Mouse (Mus musculus): ENCODE data around the gene Dvl3. TPM values are rescaled to one million over a fixed set of nuclear protein-coding genes. Genes with fewer than 3 reads are reported as not detected.

Dvl3 gene
- polyA plus RNA-seq, 1 experiment, result 42.7 TPM

GRCm38 (mm10) chr16:20549161-20549560 lies 32.4 kb downstream of the Dvl3 start:
- H3K27me3 ChIP-seq (ENCODE audit: control insufficient read depth, insufficient read depth, low read length), result no peaks in the 10 kb centered on the region
- DNase-seq, result no peak
- peaks cover 7% of the 10 kb centered on the region for H3K4me1 ChIP-seq (replicated peaks; ENCODE audit: control insufficient read depth, insufficient read depth, low read length)
- TF ChIP-seq CTCF (IDR thresholded peaks at IDR 0.05; ENCODE audit: borderline replicate concordance, control insufficient read depth, extremely low read depth, insufficient read depth, low read length, poor library complexity), result no peak
- TF ChIP-seq POLR2A (IDR thresholded peaks at IDR 0.05; ENCODE audit: control insufficient read depth, extremely low read depth, insufficient read depth, low read length, poor library complexity), result no peak
- H3K27ac ChIP-seq (ENCODE audit: control insufficient read depth, insufficient read depth, low read length), result no peak overlapping the region
- H3K4me3 ChIP-seq (ENCODE audit: control insufficient read depth, insufficient read depth, low read length), result peak overlapping the region; percentile 86
- 47% methylated on average over 9 of the region's 9 CpGs for WGBS
- peaks cover 36% of the 10 kb centered on the region for H3K36me3 ChIP-seq (ENCODE audit: control insufficient read depth, insufficient read depth, low read length)

- Histone ChIP-seq H3K27me3 (ENCODE audit: control insufficient read depth, insufficient read depth, low read length) (no peaks in the 10 kb centered on the region), H3K4me3 (ENCODE audit: control insufficient read depth, insufficient read depth, low read length) (no peak overlapping the region), H3K27ac (ENCODE audit: control insufficient read depth, insufficient read depth, low read length) (no peak overlapping the region), H3K4me1 (replicated peaks; ENCODE audit: control insufficient read depth, insufficient read depth, low read length) (peaks cover 7% of the 10 kb centered on the region), H3K36me3 (ENCODE audit: control insufficient read depth, insufficient read depth, low read length) (peaks cover 42% of the 10 kb centered on the region)
- no peak for DNase-seq
- no peak for TF ChIP-seq POLR2A (IDR thresholded peaks at IDR 0.05; ENCODE audit: control insufficient read depth, extremely low read depth, insufficient read depth, low read length, poor library complexity)
- TF ChIP-seq CTCF (IDR thresholded peaks at IDR 0.05; ENCODE audit: borderline replicate concordance, control insufficient read depth, extremely low read depth, insufficient read depth, low read length, poor library complexity), result no peak
- WGBS, result 98% methylated on average over 5 of the region's 5 CpGs
These were observed 34.9 kb downstream of the Dvl3 start for GRCm38 (mm10) chr16:20551691-20552090.

GRCm38 (mm10) chr16:20552594-20552993 lies 35.8 kb downstream of the Dvl3 start:
- Histone ChIP-seq H3K4me1 (replicated peaks; ENCODE audit: control insufficient read depth, insufficient read depth, low read length) (peaks cover 7% of the 10 kb centered on the region), H3K27ac (ENCODE audit: control insufficient read depth, insufficient read depth, low read length) (no peak overlapping the region), H3K36me3 (ENCODE audit: control insufficient read depth, insufficient read depth, low read length) (peaks cover 46% of the 10 kb centered on the region), H3K4me3 (ENCODE audit: control insufficient read depth, insufficient read depth, low read length) (no peak overlapping the region), H3K27me3 (ENCODE audit: control insufficient read depth, insufficient read depth, low read length) (no peaks in the 10 kb centered on the region)
- TF ChIP-seq CTCF (IDR thresholded peaks at IDR 0.05; ENCODE audit: borderline replicate concordance, control insufficient read depth, extremely low read depth, insufficient read depth, low read length, poor library complexity), result no peak
- TF ChIP-seq POLR2A (IDR thresholded peaks at IDR 0.05; ENCODE audit: control insufficient read depth, extremely low read depth, insufficient read depth, low read length, poor library complexity), result no peak
- no peak for DNase-seq
- 95% methylated on average over 1 of the region's 1 CpGs for WGBS

GRCm38 (mm10) chr16:20555000-20555399 lies 38.2 kb downstream of the Dvl3 start:
- Histone ChIP-seq H3K27me3 (ENCODE audit: control insufficient read depth, insufficient read depth, low read length) (no peaks in the 10 kb centered on the region), H3K4me1 (replicated peaks; ENCODE audit: control insufficient read depth, insufficient read depth, low read length) (no peaks in the 10 kb centered on the region), H3K27ac (ENCODE audit: control insufficient read depth, insufficient read depth, low read length) (no peak overlapping the region), H3K36me3 (ENCODE audit: control insufficient read depth, insufficient read depth, low read length) (peaks cover 69% of the 10 kb centered on the region), H3K4me3 (ENCODE audit: control insufficient read depth, insufficient read depth, low read length) (no peak overlapping the region)
- DNase-seq, result no peak
- WGBS, result 93% methylated on average over 6 of the region's 6 CpGs
- TF ChIP-seq CTCF (IDR thresholded peaks at IDR 0.05; ENCODE audit: borderline replicate concordance, control insufficient read depth, extremely low read depth, insufficient read depth, low read length, poor library complexity) (no peak), POLR2A (IDR thresholded peaks at IDR 0.05; ENCODE audit: control insufficient read depth, extremely low read depth, insufficient read depth, low read length, poor library complexity) (no peak)

GRCm38 (mm10) chr16:20557381-20557780 lies 40.6 kb downstream of the Dvl3 start:
- WGBS, result 94% methylated on average over 7 of the region's 7 CpGs
- TF ChIP-seq CTCF (IDR thresholded peaks at IDR 0.05; ENCODE audit: borderline replicate concordance, control insufficient read depth, extremely low read depth, insufficient read depth, low read length, poor library complexity) (no peak), POLR2A (IDR thresholded peaks at IDR 0.05; ENCODE audit: control insufficient read depth, extremely low read depth, insufficient read depth, low read length, poor library complexity) (no peak)
- DNase-seq, result no peak
- no peak overlapping the region for H3K27ac ChIP-seq (ENCODE audit: control insufficient read depth, insufficient read depth, low read length)
- H3K4me1 ChIP-seq (replicated peaks; ENCODE audit: control insufficient read depth, insufficient read depth, low read length), result no peaks in the 10 kb centered on the region
- H3K27me3 ChIP-seq (ENCODE audit: control insufficient read depth, insufficient read depth, low read length), result no peaks in the 10 kb centered on the region
- peaks cover 62% of the 10 kb centered on the region for H3K36me3 ChIP-seq (ENCODE audit: control insufficient read depth, insufficient read depth, low read length)
- no peak overlapping the region for H3K4me3 ChIP-seq (ENCODE audit: control insufficient read depth, insufficient read depth, low read length)

- no peak for TF ChIP-seq CTCF (IDR thresholded peaks at IDR 0.05; ENCODE audit: borderline replicate concordance, control insufficient read depth, extremely low read depth, insufficient read depth, low read length, poor library complexity)
- TF ChIP-seq POLR2A (IDR thresholded peaks at IDR 0.05; ENCODE audit: control insufficient read depth, extremely low read depth, insufficient read depth, low read length, poor library complexity), result no peak
- Histone ChIP-seq H3K36me3 (ENCODE audit: control insufficient read depth, insufficient read depth, low read length) (peaks cover 15% of the 10 kb centered on the region), H3K27me3 (ENCODE audit: control insufficient read depth, insufficient read depth, low read length) (no peaks in the 10 kb centered on the region), H3K4me3 (ENCODE audit: control insufficient read depth, insufficient read depth, low read length) (no peak overlapping the region), H3K4me1 (replicated peaks; ENCODE audit: control insufficient read depth, insufficient read depth, low read length) (no peaks in the 10 kb centered on the region), H3K27ac (ENCODE audit: control insufficient read depth, insufficient read depth, low read length) (no peak overlapping the region)
- DNase-seq, result no peak
- WGBS, result 23% methylated on average over 1 of the region's 1 CpGs
These were observed 48.3 kb downstream of the Dvl3 start for GRCm38 (mm10) chr16:20565075-20565474.

Other genes starting within 250 kb of the Dvl3 start
- 46.3 and 48.4 TPM in 2 replicates for gene Parl, start 214.6 kb upstream of the Dvl3 start, polyA plus RNA-seq (2012; rRNA removed)
- gene Cyp2ab1, start 191.6 kb upstream of the Dvl3 start, polyA plus RNA-seq (2012; rRNA removed), result 0.37 and 0.40 TPM in 2 replicates
- 244 and 275 TPM in 2 replicates for gene Abcc5, start 90.6 kb upstream of the Dvl3 start, polyA plus RNA-seq (2012; rRNA removed)
- gene Eif2b5, start 18.2 kb upstream of the Dvl3 start, polyA plus RNA-seq (2012; rRNA removed), result 40.7 and 44.7 TPM in 2 replicates
- 512 and 578 TPM in 2 replicates for gene Ap2m1, start 18.5 kb downstream of the Dvl3 start, polyA plus RNA-seq (2012; rRNA removed)
- 60.9 and 70.8 TPM in 2 replicates for gene Abcf3, start 31.6 kb downstream of the Dvl3 start, polyA plus RNA-seq (2012; rRNA removed)
- gene Vwa5b2, start 72.5 kb downstream of the Dvl3 start, polyA plus RNA-seq (2012; rRNA removed), result 0.03 and 0.15 TPM in 2 replicates
- gene Eef1akmt4, start 94.6 kb downstream of the Dvl3 start, polyA plus RNA-seq (2012; rRNA removed), result 21.3 and 24.0 TPM in 2 replicates
- gene Gm49333, start 94.6 kb downstream of the Dvl3 start, polyA plus RNA-seq (2012; rRNA removed), result not detected in 2 replicates
- 35.0 and 35.4 TPM in 2 replicates for gene Alg3, start 94.8 kb downstream of the Dvl3 start, polyA plus RNA-seq (2012; rRNA removed)
- 3.5 TPM in 2 replicates for gene Camk2n2, start 104.3 kb downstream of the Dvl3 start, polyA plus RNA-seq (2012; rRNA removed)
- gene Ece2, start 112.8 kb downstream of the Dvl3 start, polyA plus RNA-seq (2012; rRNA removed), result 0.32 and 0.42 TPM in 2 replicates
- gene Psmd2, start 134.7 kb downstream of the Dvl3 start, polyA plus RNA-seq (2012; rRNA removed), result 101 and 104 TPM in 2 replicates
- gene Eif4g1, start 151.3 kb downstream of the Dvl3 start, polyA plus RNA-seq (2012; rRNA removed), result 618 and 639 TPM in 2 replicates
- 6.9 and 8.9 TPM in 2 replicates for gene Fam131a, start 176.3 kb downstream of the Dvl3 start, polyA plus RNA-seq (2012; rRNA removed)
- 24.7 and 32.9 TPM in 2 replicates for gene Polr2h, start 200.7 kb downstream of the Dvl3 start, polyA plus RNA-seq (2012; rRNA removed)
- 40.5 and 42.1 TPM in 2 replicates for gene Clcn2, start 200.8 kb downstream of the Dvl3 start, polyA plus RNA-seq (2012; rRNA removed)
- 3.6 and 3.7 TPM in 2 replicates for gene Chrd, start 216.1 kb downstream of the Dvl3 start, polyA plus RNA-seq (2012; rRNA removed)
- gene Thpo, start 217.5 kb downstream of the Dvl3 start, polyA plus RNA-seq (2012; rRNA removed), result 0.69 and 1.0 TPM in 2 replicates

Measured in thymus, adult 2 months (tissue).